10 mouse cellular contexts compared by ENCODE assay signal in genomic region chr1:87255173-87255572, GRCm38 (mm10).
"Had no signal": no experiment of that assay in that cellular context is flagged by ENCODE, and none has a peak within 500 bp of the region (broad histone marks: within the 10 kb centered on the region; RNA-seq: fewer than 3 reads in every experiment).

No protein-coding gene starts in this region.

- DNase-seq: kidney, adult 9 months; kidney, postnatal 25 days; layer of hippocampus, adult 9-11 months; liver; lung, adult 18-20 months; lung, postnatal 10 days; lung, postnatal 36 days; thymus, adult 2 months; thymus, postnatal 14 days; thymus, postnatal 4 days had no signal
